8 mouse cellular contexts compared by ENCODE assay signal in the genomic region with DNA sequence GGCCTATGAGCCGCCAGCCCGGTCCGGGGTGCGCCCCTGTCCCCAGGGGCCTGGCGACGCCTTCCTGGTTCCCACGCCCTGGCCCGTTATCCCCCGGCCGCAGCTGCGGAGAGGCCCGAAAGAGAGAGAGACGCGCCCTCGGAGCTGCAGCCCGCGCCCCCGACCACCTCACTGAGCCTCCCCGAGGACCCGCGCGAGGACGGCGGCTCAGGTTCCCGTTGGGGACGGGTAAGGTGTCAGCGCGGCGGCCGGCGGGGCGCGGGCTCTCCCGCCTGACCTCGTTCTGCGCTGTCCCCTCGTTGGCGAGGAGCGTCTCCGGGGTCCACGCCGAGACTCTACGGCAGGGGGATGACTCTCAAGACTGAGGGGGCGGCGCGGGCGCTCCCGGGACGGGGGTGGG. TPM values are rescaled to one million over a fixed set of nuclear protein-coding genes. Genes with fewer than 3 reads are reported as not detected.
DNase-seq lines count a peak whose midpoint lies in the region; ATAC-seq and TF ChIP-seq lines count a peak whose summit lies in the region.

No protein-coding gene starts in this region.

- no peak for TF ChIP-seq CTCF in midbrain, postnatal 0 days (IDR thresholded peaks at IDR 0.05)

- H3K9ac ChIP-seq in heart, embryonic 12.5 days, result peak overlapping the region; percentile 97
- peak overlapping the region; percentile 59 for H3K9ac ChIP-seq in midbrain, postnatal 0 days (replicated peaks; ENCODE audit: low read length, poor library complexity, severe bottlenecking)

- peak overlapping the region; percentile 93 for H3K27ac ChIP-seq in heart, embryonic 12.5 days (ENCODE audit: poor library complexity, severe bottlenecking)
- peak overlapping the region; percentile 93 for H3K27ac ChIP-seq in limb, embryonic 10.5 days
- H3K27ac ChIP-seq in midbrain, postnatal 0 days (ENCODE audit: low read depth, low read length), result no peak overlapping the region

- no peaks in the 10 kb centered on the region for H3K27me3 ChIP-seq in heart, embryonic 12.5 days (replicated peaks)
- H3K27me3 ChIP-seq in limb, embryonic 10.5 days (ENCODE audit: low read depth, poor library complexity, severe bottlenecking), result peaks cover 30% of the 10 kb centered on the region
- H3K27me3 ChIP-seq in midbrain, postnatal 0 days (ENCODE audit: insufficient read depth, low read length), result no peaks in the 10 kb centered on the region

- peak overlapping the region; percentile 86 for H3K4me3 ChIP-seq in heart, embryonic 12.5 days
- peak overlapping the region; percentile 90 for H3K4me3 ChIP-seq in limb, embryonic 10.5 days
- H3K4me3 ChIP-seq in midbrain, postnatal 0 days (ENCODE audit: low read depth, low read length), result peak overlapping the region; percentile 58

- peak; percentile 24 for DNase-seq in ovary, postnatal 10 days (ENCODE audit: low spot score)
- DNase-seq in ovary, adult 18-20 months (ENCODE audit: low spot score), result no peak
- peak; percentile 22 for DNase-seq in cerebellum, adult 9-11 months
- DNase-seq in limb, embryonic 10.5 days (ENCODE audit: low spot score), result peak; percentile 77
- no peak for DNase-seq in midbrain, postnatal 0 days (ENCODE audit: low spot score)
- no peak for DNase-seq in urinary bladder, postnatal 36 days (ENCODE audit: low spot score in 2 of 2)
- no peak for DNase-seq in left cerebral cortex, adult 18-20 months (ENCODE audit: low spot score in 2 of 2)

- peak overlapping the region; percentile 76 for H3K4me2 ChIP-seq in heart, embryonic 12.5 days
- peak overlapping the region; percentile 94 for H3K4me2 ChIP-seq in midbrain, postnatal 0 days (ENCODE audit: low read depth, low read length, poor library complexity, severe bottlenecking)

- peaks cover 8% of the 10 kb centered on the region for H3K36me3 ChIP-seq in heart, embryonic 12.5 days
- no peaks in the 10 kb centered on the region for H3K36me3 ChIP-seq in limb, embryonic 10.5 days
- no peaks in the 10 kb centered on the region for H3K36me3 ChIP-seq in midbrain, postnatal 0 days (ENCODE audit: insufficient read depth, low read length)

- ATAC-seq in heart, embryonic 12.5 days (ENCODE audit: insufficient number of reproducible peaks, low FRiP score), result peak; percentile 26; the same call in 1 of the 2 replicates
- peak; percentile 41; the same call in 1 of the 2 replicates for ATAC-seq in midbrain, postnatal 0 days (ENCODE audit: low FRiP score)

- H3K9me3 ChIP-seq in heart, embryonic 12.5 days (replicated peaks), result no peaks in the 10 kb centered on the region
- H3K9me3 ChIP-seq in limb, embryonic 10.5 days (replicated peaks), result no peaks in the 10 kb centered on the region
- H3K9me3 ChIP-seq in midbrain, postnatal 0 days (ENCODE audit: low read length), result no peaks in the 10 kb centered on the region

- H3K4me1 ChIP-seq in heart, embryonic 12.5 days (replicated peaks), result peaks cover 63% of the 10 kb centered on the region
- peaks cover 37% of the 10 kb centered on the region for H3K4me1 ChIP-seq in limb, embryonic 10.5 days
- no peaks in the 10 kb centered on the region for H3K4me1 ChIP-seq in midbrain, postnatal 0 days (ENCODE audit: insufficient read depth, low read length)

- WGBS in heart, embryonic 12.5 days, result under 1% methylated on average over 48 of the region's 49 CpGs
- WGBS in limb, embryonic 10.5 days, result under 1% methylated on average over 49 of the region's 49 CpGs
- WGBS in midbrain, postnatal 0 days, result under 1% methylated on average over 44 of the region's 49 CpGs

RNA-seq across cellular contexts. Expression of gene Msrb3, which starts 0.5 kb away (rescaled TPM):
- 24.1 and 25.9 TPM in 2 replicates for polyA plus RNA-seq in heart, embryonic 12.5 days (2016; fragmentation: Nextera tagmentation; extraction: Ambion mirVana)
- polyA plus RNA-seq in limb, embryonic 10.5 days (2016; fragmentation: Nextera tagmentation; extraction: Ambion mirVana), result 5.4 and 7.2 TPM in 2 replicates
- 5.6 and 10.2 TPM in 2 replicates for total RNA-seq in midbrain, postnatal 0 days (2014; rRNA removed)
- polyA plus RNA-seq in midbrain, postnatal 0 days (2015; fragmentation: Nextera tagmentation; extraction: Ambion mirVana), result 0.72 and 1.0 TPM in 2 replicates
- 1 to 10 TPM; 7.3 TPM for total RNA-seq in left cerebral cortex, adult 18-20 months (2021)

Comparison
In these comparisons a context has a peak if more than half of its experiments do, and no peak if none do; other contexts are left out.
1. DNase-seq: peak in ovary, postnatal 10 days (single experiment), cerebellum, adult 9-11 months (single experiment) and limb, embryonic 10.5 days (single experiment); none in ovary, adult 18-20 months (single experiment), midbrain, postnatal 0 days (single experiment), urinary bladder, postnatal 36 days (0 of 2) and left cerebral cortex, adult 18-20 months (0 of 2).
2. Peak in every context shown above with its lines, with median percentiles within 50 percentile points of each other: H3K4me3 ChIP-seq.